Mouse (Mus musculus): ENCODE measurements at regions not wholly inside any gene's neighbourhood (a gene's known extent, or its start where the extent isn't known, plus 50 kb on each side); places are given as distances from the start of the nearest gene placed in this dataset.

DNA sequence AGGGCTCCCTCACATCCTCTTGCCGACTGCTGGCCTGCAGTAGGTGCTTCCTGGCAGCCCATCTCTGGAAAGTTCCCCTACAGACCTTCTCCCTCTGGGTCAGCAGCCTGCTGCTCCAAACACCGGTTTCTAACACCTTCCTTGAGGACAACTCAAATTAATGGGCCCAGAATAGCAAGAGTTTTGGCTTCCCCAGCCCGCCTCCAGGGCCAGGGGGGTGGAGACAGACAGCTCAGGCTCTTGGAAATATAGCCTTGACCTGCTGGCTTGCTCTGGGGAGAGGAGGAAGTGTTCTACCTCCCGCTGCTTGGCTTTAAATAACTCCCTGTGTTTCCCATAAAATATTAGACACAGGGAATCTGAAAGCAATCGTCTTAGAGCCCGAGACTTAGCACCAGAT is 349.8 kb downstream of the Ptpru start:
- no peak for DNase-seq (ENCODE audit: low spot score)

DNA sequence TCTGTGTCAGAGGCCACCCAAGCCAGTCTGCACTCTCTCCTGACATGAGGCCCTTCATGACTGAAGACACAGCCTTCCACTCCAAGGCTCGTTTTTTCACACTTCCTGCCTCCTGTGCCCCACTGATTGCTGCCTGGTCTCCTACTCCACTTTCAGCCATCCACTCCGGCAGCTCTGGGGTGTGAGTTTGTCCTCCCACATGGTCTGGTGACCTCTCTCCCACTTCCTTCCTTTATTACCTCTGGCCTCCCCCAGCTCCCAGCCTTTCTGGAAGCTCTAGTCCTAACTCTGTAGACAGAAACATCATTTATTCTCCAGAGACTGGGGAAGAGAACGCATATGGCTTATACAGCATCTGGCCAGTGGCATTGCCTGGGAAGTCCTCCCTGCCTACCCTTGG is 349.0 kb downstream of the Ptpru start:
- no peak for DNase-seq (ENCODE audit: low spot score)

DNA sequence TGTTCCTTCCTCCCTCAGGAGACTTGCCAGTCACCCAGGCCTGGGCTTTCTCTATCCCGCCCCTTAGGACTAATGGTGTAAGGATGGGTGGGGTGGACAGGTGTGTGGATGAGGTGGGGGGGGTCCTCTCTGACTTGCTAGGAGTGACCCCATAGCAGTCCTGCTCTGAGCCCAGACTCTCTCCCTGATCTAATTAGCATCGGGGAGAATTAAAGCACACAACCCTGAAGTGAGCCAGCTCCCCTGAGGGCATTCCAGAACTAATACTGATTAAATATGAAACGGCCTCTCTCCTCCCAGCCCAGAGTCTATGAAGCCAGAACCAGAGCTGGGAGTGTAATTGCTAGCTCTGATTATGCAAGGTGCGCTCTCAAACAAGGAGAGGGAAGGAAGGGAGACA is 346.1 kb downstream of the Ptpru start:
- no peak for DNase-seq (ENCODE audit: low spot score)

DNA sequence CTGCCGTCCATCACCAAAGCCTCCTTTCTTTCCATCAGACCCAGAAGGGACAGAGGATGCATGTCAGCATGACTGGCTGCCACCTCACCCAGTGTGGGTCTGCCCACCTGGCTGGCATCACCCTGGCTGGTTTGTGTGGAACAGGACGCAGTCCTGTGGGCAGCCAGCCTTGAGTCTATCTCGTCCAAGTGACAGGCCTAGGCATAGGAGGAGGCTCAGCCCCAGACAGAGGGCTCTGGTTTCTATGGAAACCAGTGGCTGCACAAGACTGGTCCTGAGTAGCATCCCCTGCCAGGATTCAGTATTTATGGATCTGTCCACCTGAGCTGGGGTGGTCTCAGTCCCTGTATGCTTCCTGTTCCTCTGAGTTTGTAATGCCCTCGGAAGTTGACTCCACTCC is 344.4 kb downstream of the Ptpru start:
- no peak for DNase-seq (ENCODE audit: low spot score)

DNA sequence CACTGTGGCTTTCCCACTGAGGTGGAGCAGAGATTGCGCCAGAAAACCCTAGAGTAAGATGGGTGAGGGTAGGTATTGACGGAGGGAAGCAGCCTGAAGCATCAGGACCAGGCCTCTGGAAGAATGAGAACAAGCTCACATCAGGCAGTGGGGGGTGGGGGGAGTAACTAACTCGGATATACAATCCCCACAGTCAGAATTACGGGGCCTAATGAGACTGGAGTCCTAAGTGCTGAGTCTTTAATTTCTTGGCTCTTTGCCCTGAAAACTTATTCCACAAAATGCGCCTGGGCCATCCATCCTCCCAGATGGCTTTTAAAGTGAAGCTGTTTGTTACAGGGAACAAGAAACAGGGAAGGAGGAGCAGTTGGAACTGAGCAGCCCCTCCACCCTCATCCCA is 341.2 kb downstream of the Ptpru start:
- no peak for DNase-seq (ENCODE audit: low spot score)

DNA sequence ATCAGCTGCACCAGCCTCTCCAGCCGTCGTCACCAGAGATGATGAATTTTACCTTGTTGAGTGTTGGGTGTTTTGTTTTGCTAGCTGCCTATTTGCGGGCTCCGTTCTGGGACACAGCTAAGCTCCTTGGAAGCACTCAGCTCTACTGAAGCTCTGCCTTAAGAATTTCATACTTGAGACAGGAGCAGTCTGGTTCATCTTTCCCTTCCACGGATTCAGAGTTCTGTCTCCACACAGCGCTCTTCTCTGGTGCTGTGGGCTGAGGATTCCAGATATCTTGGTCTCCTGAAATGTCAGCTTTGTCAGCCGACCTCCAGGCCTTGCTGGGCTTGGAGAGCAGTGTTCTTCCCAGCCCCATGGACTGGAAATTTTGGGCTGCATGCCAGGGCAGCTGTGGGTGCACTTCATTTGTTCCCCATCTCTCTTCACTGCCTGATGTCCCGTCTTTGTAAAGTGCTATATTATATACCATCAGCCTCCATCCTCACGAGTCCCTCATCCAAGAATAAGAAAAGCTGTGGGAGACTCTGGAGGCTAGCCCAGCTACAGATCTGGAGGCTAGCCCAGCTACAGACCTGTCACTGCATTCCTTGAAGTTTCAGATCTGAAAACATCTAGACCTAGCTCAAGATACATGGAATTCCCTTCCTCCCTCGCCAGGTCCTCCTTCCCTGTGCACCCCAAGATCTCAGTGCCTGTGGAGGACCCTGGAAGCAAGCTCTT is 337.0 kb downstream of the Ptpru start:
- DNase-seq (ENCODE audit: low spot score) = no peak

DNA sequence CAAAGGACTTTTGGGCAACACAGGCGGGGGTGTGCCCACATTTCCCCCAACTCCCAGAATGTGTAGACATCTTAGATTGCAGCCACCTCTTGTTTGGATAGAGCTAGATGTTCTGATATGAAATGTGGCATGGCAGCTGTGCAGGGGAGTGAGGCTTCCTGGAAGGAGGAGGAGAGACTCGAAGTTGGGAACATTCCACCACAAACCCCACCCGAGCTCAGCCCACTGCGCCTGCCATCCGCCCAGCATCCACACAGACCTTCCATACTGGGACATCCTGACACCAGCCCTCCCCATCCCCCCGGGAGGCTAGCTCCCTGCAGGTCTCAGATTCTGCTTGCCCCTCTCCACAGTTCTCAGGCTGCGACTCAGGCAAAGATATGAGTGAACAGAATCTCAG is 329.9 kb downstream of the Ptpru start:
- no peak for DNase-seq (ENCODE audit: low spot score)

DNA sequence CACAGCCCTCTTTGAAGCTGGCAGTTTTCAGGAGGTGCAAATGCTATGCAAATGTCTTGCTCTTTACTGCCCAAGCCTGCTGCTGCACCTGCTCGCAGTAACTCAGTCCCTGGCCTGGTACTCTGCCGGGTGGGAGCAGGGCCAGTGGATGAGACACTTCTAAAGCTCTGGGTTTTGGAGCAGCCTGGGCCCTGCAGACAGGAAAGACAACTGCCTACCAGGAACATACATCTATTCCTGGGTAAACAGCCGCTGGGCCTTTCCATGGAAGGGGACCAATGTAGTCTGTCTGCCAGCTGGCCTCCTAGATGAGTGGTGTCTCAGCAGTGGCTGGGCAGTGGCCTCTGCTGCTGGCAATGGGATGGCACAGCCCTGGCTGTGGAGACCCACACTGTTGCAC is 326.5 kb downstream of the Ptpru start:
- DNase-seq (ENCODE audit: low spot score) = no peak

DNA sequence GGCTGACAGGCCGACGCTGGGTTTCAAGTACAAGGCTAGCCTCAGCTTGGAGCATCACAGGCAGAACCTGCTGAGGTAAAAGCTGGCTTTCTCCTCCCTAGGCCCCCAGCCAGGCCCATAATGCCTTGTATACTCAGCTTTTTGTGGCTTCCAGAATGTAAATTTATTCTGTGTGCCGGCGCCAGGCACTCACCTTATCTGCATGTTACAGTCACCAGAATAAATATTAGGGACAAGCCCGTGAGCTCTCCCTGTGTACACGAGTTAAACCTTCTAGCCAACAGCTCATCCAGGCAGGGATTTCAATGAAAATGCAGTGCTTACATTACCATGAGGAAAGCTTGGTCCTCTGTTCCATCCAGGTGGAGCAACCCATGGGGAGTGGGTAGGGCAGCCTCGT is 325.3 kb downstream of the Ptpru start:
- DNase-seq (ENCODE audit: low spot score) = no peak

DNA sequence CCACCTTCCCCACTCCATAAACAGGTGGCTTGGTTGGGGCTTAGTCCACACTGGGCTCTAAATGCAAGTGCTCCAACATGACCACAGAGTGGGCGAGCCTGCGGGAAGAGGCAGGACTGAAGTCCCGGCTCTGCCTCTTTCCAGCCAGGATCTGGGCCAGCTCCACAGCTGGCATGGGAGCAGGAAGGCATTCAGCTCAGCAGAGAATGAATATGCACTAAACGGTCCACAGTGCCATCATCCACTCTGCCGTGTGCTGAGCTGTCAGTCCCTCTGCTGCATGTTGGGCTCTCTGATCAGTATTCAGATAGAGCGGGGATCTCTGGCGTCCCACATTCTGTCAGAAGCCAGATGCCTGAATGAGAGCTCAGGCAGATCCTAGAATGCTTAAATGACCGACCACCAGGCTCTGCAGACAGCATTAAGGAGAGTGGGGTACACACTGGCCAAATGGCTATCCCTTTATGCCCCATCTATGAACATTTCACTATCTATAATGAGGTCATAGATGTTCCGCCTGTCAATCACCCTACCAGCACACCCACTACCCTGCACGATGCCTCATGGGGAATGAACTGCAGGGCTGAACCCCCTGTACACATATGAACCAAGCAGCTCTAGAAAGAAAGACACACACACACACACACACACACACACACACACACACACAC is 317.3 kb downstream of the Ptpru start:
- DNase-seq (ENCODE audit: low spot score) = no peak

DNA sequence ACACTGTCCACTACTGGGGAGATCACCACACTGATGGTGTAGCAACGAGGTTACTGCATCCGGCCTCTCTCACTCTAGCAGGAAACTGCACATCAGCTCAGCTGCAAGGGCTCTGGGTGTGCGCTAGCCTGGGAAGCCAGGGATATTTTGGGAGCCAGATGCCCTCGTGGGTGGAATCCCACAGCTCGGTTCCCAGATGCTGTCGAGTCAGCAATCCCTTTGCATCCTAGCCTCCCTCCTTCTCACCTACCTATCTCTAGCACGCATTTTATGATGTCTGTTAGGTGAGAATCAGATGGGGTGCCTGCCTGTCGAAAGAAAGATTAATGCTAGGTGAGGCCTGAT is 316.8 kb downstream of the Ptpru start:
- no peak for DNase-seq (ENCODE audit: low spot score)

DNA sequence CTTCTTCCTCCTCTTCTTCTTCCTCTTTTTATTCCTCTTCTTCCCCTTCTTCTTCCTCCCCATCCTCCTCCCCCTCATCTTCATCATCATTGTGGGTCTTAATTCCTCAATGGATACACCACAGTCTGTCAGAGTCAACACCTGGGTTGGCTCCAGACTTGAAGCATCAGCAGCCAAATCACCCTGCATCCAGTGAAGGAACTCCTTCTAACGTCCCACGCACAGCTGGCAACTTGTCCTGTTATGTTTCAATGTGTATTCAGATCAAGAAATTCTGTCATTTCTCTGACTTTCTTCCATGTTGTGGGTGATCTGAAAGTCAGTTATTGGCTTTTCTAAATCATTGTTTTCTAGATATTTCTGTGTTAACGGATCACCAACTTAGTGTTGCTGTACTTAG is 312.9 kb downstream of the Ptpru start:
- DNase-seq (ENCODE audit: low spot score) = no peak

DNA sequence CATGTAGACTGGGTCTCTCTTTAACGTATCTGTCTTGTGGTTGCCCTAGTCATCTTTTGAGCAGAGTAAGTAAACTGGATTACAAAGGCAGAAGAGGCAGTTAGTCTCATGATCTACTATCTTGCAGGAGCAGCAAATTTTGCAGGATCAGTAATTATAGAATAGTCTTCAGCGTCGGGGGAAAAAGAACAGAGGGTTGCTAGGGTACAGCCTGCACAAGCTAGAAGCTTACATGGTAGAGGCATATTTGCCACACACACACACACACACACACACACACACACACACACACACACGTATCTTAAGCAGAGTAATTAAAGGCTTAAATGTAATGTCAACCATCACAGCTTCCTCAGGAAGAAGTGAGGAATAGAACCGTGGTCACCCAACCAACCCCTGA is 307.6 kb downstream of the Ptpru start:
- no peak for DNase-seq (ENCODE audit: low spot score)

DNA sequence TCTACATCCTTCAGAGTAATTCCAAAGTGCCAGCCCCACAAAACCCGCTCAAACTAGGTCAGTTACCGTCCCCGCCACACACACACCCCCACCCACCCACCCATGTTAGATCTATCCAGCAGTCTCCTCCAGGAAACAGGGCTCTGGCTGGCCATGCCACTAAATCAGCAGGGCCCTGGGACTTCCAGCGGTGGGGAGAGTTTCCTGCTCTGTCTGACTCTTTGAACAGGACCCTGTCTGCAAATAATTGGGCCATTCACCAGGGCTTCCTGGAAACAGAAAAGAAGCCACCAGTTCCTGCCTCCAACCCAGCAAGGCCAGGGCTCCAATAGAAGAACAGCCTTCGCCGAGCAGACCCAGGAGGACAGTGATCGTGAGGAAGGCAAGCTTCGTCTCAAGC is 307.1 kb downstream of the Ptpru start:
- DNase-seq (ENCODE audit: low spot score) = no peak

DNA sequence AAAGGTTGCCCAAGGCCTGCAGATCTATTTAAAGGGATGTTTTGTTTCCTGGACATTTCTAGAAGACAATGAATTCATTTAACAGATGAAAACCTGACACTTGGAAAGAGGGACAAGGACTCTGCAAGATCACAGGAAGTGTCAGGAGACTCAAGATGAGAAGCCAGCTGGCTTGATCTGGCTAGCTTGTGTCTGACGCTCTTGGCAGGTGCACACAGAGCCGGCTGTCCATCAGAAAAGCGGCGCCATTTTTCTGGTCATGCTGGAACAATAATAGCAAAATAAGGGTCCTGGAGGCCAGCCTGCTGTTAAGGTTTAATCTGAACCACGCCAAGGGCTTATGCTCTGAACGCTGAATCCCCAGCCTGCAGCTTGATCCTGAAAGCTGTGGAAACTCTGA is 303.3 kb downstream of the Ptpru start:
- no peak for DNase-seq (ENCODE audit: low spot score)

DNA sequence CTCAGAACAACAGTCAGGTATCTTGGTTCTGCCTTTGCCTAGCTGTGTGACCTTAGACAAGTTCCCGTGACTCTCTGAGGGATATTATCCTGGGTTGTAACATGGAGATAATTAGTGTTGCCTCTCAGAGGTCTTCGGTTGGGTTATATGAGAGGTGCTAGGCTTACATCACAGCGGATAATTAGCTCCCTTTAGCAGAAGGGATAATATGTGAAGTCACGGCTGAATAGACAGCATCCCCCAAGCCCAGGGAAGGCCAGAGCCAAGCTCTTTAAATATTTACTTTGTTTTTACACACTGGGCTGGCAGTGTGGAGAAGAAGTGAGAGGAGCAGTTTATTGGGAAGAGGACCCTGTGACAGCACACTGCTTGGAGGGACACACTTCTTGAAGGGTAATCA is 299.9 kb downstream of the Ptpru start:
- no peak for DNase-seq (ENCODE audit: low spot score)

DNA sequence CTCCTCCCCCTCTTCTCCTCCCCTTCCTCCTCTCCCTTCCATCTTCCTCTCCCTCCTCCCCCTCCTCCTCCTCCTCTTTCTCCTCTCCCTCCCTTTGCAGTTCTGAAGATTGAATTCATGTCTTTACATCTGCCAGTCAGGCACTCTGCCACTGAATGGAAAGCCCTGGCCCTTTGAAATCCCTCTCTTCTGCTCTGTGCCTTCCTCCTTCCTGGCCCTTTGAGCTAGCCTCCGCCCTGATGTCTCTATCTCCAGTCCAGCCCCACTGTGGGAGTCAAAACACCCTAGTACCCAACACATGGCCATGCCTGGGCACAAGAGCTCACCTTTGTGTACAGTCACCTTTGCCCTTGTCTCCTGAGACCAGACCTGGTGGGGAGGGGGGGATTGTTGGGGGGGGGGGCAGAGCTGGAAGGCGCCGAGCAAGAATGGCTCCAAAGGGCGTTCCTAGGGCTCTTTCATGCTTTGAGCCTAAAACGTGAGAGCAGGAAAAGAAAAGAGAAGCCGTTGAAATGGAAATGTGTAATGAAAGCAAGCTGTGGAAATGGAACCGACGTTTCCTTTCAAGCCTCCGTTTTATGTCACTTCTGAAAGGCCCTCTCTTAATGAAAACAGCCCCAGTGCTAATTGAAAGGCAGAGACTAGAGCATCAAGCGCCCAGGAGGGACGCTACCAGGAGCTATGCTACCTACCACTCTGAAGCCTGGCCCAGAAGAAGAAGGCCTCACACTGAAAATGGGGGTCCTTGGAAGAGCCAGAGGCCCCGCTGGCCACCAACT is 291.5 kb downstream of the Ptpru start:
- DNase-seq (ENCODE audit: low spot score) = no peak

DNA sequence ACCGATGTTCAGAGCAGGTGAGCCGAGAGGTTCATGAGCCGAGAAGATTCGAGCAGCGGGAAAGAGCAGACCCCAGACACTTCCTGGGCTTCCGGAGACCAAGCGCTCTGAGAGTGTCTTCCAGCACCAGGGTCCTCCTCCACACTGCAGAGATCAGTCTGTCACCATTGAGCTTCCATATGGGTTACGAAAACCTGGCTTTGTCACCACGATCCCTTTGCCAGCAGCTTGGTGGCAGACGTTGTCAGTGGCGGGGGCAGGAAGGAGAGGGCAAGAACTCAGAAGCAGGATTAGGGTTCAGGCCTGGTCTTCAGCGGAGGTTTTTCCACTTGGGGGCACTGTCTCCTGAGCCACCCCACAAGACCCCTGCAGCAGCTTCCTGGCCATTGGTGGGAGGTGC is 288.5 kb downstream of the Ptpru start:
- DNase-seq (ENCODE audit: low spot score) = no peak

DNA sequence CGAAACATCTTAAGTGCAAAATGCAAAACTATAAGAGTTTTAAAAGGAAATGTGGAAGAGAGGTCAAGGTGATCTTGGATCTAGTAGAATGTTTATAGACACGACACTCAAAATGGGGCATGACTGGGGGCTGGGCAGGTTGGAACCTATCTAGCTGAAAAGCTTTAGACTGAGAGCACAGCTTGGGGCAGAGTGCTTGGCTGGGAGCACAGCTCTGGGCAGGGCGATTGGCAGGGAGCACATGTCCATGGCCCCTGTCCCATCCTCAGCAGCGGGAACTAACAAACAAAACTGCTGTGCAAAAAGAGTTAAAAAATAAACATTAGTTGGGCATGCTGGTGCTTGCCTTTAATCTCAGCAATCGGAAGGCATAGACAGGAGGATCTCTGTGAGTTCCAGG is 279.6 kb downstream of the Ptpru start:
- DNase-seq (ENCODE audit: low spot score) = no peak

DNA sequence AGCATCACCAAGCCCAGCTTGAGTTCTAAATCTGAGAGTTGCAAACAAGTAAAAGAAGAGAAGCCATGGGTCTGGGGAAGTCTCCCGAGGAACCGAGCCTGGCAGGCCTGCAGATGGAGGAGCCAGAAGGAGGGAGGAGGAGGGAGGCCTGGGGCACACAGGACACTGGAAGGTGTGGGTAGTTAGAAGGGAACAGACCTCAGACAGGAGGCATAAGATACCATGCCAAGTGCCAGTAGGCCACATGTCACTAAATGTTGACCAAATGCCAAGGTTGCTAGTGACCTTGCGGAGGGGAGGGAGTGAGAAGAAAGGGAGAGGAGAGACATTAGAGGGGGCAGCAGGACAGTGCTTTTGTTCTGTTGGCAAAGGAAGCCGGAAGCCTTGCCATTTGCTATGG is 274.2 kb downstream of the Ptpru start:
- DNase-seq (ENCODE audit: low spot score) = no peak

DNA sequence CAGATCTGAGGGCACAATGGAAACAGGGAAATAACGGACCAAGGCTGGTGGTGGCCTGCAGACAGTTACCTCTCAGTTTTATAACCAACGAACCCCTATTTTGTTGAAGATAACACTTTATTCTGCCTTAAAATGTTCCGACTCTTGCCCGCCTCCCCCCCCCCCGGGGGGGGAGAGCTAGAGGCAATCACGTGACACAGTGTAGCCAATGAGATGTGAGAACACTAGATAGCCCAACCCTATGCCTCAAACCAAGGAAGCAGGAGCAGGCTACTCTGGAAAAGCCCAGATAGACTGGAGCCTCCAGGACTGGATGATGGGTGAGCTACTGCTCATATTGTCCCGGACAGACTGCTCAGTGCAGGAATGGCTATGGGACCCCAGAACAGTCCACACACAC is 272.9 kb downstream of the Ptpru start:
- no peak for DNase-seq (ENCODE audit: low spot score)

DNA sequence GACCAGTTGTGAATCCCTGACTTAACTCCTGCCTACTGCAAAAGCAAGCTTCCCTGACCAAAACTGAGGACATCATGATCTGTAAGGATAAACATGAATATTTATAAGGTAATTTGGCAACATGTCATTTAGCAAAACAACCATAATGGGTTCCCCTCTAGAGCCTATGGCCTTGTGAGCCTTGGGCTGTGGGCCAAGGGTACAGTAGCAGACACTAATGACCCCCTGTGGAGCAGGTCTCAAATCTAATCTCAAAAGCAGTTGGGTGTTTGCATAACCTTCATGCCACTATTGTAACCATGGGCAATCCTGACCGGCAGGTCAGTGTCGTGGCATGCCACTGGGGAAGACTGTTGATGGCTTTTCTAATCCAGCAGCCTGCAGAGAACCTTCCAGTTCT is 270.8 kb downstream of the Ptpru start:
- no peak for DNase-seq (ENCODE audit: low spot score)

DNA sequence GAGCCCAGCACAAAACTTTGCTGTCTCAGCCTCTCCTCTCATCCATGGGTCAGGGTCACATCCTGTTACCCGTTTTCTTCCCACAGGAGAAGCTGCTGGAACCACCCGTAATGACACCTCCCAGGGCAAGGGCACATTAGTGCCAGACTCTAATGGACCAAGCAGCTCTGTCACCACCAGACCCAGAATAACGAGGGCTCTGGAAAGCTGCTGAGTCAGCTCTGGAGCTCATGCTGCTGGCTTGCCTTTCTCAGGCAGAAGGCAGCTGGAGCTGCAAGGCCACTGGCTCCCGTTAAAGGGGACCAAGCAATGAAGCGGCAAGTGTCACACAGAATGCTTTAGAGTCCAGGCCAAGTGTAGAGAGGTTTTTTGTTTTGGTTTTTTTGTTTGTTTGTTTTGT is 268.9 kb downstream of the Ptpru start:
- DNase-seq (ENCODE audit: low spot score) = no peak

DNA sequence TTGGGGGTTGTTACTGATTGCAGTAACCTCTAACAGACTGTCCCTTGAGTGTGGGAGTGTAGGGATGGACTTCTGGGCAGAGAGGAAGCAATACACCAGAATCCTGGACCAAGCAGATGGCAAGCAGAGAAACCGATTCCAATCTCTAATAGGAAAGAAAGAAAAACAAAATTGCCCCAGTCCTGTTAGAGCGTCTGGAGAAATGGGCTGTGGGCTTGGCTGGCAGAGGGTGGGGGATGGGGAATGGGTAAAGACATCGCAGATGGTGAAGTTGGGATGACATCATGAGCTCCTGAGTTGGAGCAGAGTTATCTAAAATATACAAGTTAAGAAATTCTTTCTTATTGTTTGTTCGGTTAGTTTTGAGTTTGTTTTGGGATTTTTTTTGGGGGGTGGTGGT is 260.5 kb downstream of the Ptpru start:
- no peak for DNase-seq (ENCODE audit: low spot score)

All from MN1 (cell line).